Mouse (Mus musculus) midbrain, embryonic 11.5 days (tissue): ENCODE measurements at regions not wholly inside any gene's neighbourhood (a gene's known extent, or its start where the extent isn't known, plus 50 kb on each side); places are given as distances from the start of the nearest gene placed in this dataset.
"Not testable (repeated sequence)": the region's sequence is repeated elsewhere in the genome, so short reads cannot be mapped to it uniquely, and the experiment has no call there.

Source experiments
- ATAC-seq: fragments of 200-750 bp; cut with Nextera tagmentation; 2 replicates; pipeline ENCODE4 v1.8.0; 2017; ENCODE audit warnings: moderate TSS enrichment, moderate library complexity; ENCODE audit not compliant: low FRiP score
- DNase-seq: peaks from one replicate; pipeline ENCODE4 v3.0.0; 2015; ENCODE audit warnings: low spot score; ENCODE audit errors: missing footprints
- H3K27ac ChIP-seq: fragments of 300-500 bp; sonication (generic); 2 replicates; pipeline ENCODE4 v1.5.1; 2014; ENCODE audit warnings: low read depth, low read length
- H3K27me3 ChIP-seq: fragments of 300-500 bp; sonication (generic); 2 replicates; pipeline ENCODE4 v1.6.1; 2014; ENCODE audit warnings: mild to moderate bottlenecking, low read length, moderate library complexity, mixed read lengths; ENCODE audit not compliant: control insufficient read depth, insufficient read depth
- H3K36me3 ChIP-seq: fragments of 300-500 bp; sonication (generic); 2 replicates; pipeline ENCODE4 v1.6.1; 2014; ENCODE audit warnings: mild to moderate bottlenecking, low read length, moderate library complexity, mixed read lengths; ENCODE audit not compliant: control insufficient read depth, insufficient read depth
- H3K4me1 ChIP-seq: fragments of 300-500 bp; sonication (generic); 2 replicates; pipeline ENCODE4 v1.6.1; 2014; ENCODE audit warnings: low read length; ENCODE audit not compliant: control insufficient read depth, insufficient read depth
- H3K4me2 ChIP-seq: fragments of 300-500 bp; sonication (generic); 2 replicates; pipeline ENCODE4 v1.6.1; 2014; ENCODE audit warnings: mild to moderate bottlenecking, moderate library complexity
- H3K4me3 ChIP-seq: fragments of 300-500 bp; sonication (generic); 2 replicates; pipeline ENCODE4 v1.5.1; 2014; ENCODE audit warnings: low read depth, low read length
- H3K9ac ChIP-seq: fragments of 300-500 bp; sonication (generic); 2 replicates; pipeline ENCODE4 v1.6.1; 2014; ENCODE audit warnings: low read length
- H3K9me3 ChIP-seq: fragments of 300-500 bp; sonication (generic); 2 replicates; pipeline ENCODE4 v1.6.1; 2016; ENCODE audit warnings: low read length; ENCODE audit not compliant: control insufficient read depth
- WGBS: fragments of 180-500 bp; shearing (Covaris S2); extraction: QIAGEN DNeasy Blood & Tissue Kit; methylation state at CpG from one replicate; pipeline ENCODE4 v1.1.7; 2014; 5-methylcytosine and 5-hydroxymethylcytosine counted together

DNA sequence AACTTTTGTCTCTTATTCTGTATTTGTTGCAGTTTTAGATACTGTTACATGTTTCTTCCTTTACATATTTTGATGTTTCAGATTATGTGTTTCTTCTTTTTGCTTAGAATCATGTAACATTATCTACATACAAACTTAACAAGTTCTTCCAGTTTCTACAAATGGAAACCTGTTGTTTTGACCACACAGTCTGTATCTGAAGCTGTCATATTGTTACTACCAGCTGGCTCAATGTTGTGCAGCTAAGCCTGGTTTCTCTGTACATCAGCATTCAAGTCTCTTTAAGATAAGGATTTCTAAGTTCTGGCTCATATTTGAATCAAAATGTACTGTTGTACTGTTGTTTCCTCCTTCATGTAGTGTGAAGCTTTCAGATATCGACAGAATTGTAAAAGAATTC lies 65.4 kb upstream of the Vps41 start:
- H3K4me1 ChIP-seq: no peaks in the 10 kb centered on the region
- no peak overlapping the region for H3K27ac ChIP-seq
- WGBS: 95% methylated on average over 1 of the region's 1 CpGs
- no peaks in the 10 kb centered on the region for H3K27me3 ChIP-seq
- no peaks in the 10 kb centered on the region for H3K9me3 ChIP-seq
- no peak overlapping the region for H3K4me2 ChIP-seq
- ATAC-seq: no peak
- no peak overlapping the region for H3K9ac ChIP-seq
- no peak overlapping the region for H3K4me3 ChIP-seq
- H3K36me3 ChIP-seq: no peaks in the 10 kb centered on the region
- DNase-seq: no peak

DNA sequence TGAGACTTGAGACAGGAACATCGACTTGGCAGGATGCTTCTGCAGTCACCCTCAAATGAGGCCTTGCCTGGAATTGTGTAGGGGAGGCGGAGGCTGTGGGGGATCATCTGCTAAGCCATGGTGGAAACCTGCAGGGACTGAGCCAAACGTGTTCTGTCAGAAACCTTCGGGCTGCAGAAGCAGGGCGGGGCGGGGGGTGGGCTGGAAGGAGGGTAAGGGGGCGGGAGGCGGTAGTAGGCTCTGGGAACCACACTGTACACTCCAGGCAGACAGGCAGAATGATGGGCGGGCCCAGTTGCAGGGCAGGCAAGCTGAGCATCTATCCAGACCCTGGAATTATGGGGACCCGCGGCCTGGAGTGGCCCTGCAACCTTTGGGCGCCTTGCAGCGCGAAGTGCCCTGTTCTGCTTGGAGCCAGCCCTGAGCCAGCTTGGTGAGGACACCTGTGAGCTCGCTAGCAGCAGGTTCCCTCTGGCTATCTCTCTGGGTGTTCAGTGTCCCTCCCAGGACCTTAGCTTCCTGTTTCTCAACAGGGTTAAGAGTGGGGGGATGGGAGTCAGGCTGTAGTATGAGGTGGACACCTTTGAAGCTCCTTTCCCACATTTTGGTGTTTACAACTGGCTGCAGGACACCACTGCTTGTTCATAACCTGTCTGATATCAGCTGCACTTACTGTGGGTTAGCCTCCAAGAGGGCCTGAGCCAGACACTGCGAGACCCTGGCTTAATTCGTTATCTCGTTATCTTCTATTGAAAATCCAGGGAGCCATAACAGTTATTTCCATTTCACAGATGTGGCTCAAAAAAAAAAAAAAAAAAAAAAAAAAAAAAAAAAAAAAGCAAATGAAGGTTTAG lies 102.1 kb upstream of the Vps41 start:
- Histone ChIP-seq H3K4me2 (peak overlapping the region; percentile 19; the same call in 1 of the 2 replicates), H3K27ac (no peak overlapping the region), H3K4me1 (peaks cover 3% of the 10 kb centered on the region; the same call in 1 of the 2 replicates), H3K36me3 (no peaks in the 10 kb centered on the region), H3K9me3 (no peaks in the 10 kb centered on the region), H3K27me3 (no peaks in the 10 kb centered on the region), H3K4me3 (no peak overlapping the region), H3K9ac (no peak overlapping the region)
- peak; percentile 87 for DNase-seq
- 18% methylated on average over 18 of the region's 18 CpGs for WGBS
- peak; percentile 73 for ATAC-seq

DNA sequence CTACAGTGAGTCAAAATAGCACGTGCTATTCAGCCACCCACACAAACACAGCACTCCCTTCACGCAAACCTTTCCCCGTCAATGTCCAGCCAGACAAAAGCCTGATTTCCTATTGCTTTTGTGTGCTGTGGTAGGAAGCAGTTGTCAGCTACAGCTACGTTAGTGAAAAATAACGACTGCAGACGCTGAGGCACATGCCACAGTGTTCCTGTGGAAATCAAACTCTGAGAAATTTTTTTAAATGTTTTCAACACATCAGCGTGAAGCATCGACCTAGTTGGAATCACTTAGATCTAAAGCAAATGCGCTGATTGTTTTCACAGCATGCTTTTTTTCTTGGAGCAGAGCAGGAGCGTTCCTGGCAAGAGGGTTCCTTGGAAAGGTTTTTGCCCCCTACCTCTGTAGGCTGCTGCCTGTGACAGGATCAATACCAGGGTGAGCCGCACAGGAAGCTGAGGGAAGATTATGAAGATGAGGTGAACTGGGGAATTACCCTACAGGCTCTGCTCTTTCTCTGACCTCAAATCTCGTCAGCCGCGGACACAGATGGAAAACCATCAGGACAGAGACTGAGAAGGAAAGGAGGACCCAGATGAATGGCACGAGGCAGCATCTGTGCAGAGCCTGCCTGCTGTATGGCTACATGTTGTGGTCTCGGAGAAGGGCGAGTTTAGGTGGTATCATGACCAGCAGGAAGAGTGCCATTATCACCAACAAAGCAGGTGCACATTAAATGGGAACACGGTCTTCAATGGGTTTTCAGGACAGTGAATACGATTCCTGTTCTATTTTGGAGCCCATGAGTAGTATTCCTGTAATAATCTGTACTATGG lies 136.2 kb upstream of the Vps41 start:
- H3K9me3 ChIP-seq: no peaks in the 10 kb centered on the region
- no peaks in the 10 kb centered on the region; the same call in 1 of the 2 replicates for H3K27me3 ChIP-seq
- peak; percentile 87 for DNase-seq
- ATAC-seq: 0 out of 2 replicates have a peak, but pooled peaks have one; percentile 42
- 38% methylated on average over 19 of the region's 19 CpGs for WGBS
- H3K36me3 ChIP-seq: no peaks in the 10 kb centered on the region
- H3K4me2 ChIP-seq: peak overlapping the region; percentile 5; the same call in 1 of the 2 replicates
- no peak overlapping the region for H3K9ac ChIP-seq
- H3K27ac ChIP-seq: no peak overlapping the region
- no peak overlapping the region for H3K4me3 ChIP-seq
- peaks cover 8% of the 10 kb centered on the region for H3K4me1 ChIP-seq

DNA sequence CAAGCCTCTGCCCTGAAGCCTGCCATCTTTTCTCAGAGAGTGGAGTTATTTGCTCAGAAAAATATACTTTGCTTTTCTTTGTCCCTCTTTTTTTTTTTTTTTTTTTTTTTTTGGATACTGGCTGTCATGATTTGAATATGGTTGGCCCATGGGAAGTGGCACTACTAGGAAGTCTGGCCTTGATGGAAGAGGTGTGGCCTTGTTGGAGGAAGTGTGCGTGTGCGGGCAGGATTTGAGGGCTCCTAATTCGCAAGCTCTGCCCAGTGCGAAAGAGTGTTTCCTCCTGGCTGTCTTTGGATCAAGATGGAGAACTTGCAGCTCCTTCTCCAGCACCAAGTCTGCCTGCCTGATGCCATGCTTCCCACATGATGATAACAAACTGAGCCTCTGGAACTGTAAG lies 141.1 kb upstream of the Vps41 start:
- Histone ChIP-seq H3K4me3 (no peak overlapping the region), H3K9ac (no peak overlapping the region), H3K4me1 (peaks cover 15% of the 10 kb centered on the region), H3K4me2 (no peak overlapping the region), H3K27me3 (no peaks in the 10 kb centered on the region; the same call in 1 of the 2 replicates), H3K36me3 (no peaks in the 10 kb centered on the region), H3K27ac (no peak overlapping the region), H3K9me3 (no peaks in the 10 kb centered on the region)
- ATAC-seq: peak; percentile 33; the same call in 1 of the 2 replicates
- WGBS: 42% methylated on average over 4 of the region's 4 CpGs
- DNase-seq: no peak

DNA sequence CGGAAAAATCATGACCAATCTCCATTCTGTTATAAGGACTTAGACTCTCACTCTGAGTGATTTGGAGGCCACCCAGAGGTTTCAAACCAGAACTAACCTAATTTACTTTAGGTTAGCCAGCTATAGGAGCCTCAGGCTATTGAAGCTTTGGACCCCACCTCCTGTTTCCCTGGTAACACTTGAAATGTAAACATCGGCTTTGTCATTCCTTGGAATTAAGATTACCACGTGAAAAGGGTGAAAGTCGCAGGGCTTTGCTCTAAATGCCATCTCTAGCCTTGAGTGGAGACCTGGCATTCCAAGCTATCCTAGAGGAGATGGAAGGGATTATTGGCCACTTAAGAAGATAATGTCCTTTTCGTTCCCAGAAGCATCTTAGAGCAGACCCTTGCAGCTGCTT lies 141.5 kb upstream of the Vps41 start:
- Histone ChIP-seq H3K4me3 (no peak overlapping the region), H3K4me1 (peaks cover 12% of the 10 kb centered on the region), H3K9ac (no peak overlapping the region), H3K9me3 (no peaks in the 10 kb centered on the region), H3K4me2 (no peak overlapping the region), H3K27me3 (no peaks in the 10 kb centered on the region; the same call in 1 of the 2 replicates), H3K36me3 (no peaks in the 10 kb centered on the region), H3K27ac (no peak overlapping the region)
- peak; percentile 93 for ATAC-seq
- peak; percentile 95 for DNase-seq
- WGBS: 2% methylated on average over 5 of the region's 5 CpGs

DNA sequence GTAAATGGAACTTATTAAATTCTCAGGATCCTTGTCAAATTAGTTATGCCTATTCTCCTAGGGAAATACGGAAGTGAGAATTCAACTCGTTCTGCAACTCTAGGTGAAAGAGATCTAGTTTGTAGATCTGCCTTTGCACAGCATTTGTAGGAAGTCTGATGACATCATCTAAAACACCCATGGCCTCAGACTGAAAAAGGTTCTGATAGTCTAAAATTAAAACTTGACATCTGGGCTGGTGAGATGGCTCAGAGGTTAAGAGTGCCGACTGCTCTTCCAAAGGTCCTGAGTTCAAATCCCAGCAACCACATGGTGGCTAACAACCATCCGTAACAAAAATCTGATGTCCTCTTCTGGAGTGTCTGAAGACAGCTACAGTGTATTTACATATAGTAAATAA lies 144.5 kb upstream of the Pou6f2 start:
- H3K27ac ChIP-seq: not testable (repeated sequence)
- 92% methylated on average over 4 of the region's 4 CpGs for WGBS

DNA sequence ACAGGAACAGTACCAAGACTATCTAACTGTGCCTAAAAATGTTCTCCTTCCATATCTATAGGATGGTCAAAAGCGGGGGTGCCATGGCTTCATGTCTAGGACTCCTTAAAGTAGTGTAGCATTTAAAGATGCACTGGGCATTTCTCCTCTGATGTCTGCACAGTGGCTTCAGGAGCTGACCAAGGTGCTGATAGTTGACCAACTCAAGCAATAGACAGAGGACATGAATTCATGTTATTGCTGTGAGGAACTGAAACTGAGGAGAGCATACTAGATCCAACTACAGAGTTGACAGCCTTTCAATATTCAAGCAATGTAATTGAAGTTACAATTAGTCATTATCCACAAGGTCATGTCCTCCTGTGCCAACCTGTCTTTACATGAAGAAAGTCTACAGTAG lies 133.0 kb upstream of the Pou6f2 start:
- H3K27me3 ChIP-seq: no peaks in the 10 kb centered on the region
- no peaks in the 10 kb centered on the region for H3K4me1 ChIP-seq
- DNase-seq: no peak
- ATAC-seq: no peak
- no peak overlapping the region for H3K4me2 ChIP-seq
- WGBS: 65% methylated on average over 1 of the region's 1 CpGs
- no peak overlapping the region for H3K9ac ChIP-seq
- H3K9me3 ChIP-seq: no peaks in the 10 kb centered on the region
- H3K27ac ChIP-seq: no peak overlapping the region
- H3K36me3 ChIP-seq: no peaks in the 10 kb centered on the region
- H3K4me3 ChIP-seq: no peak overlapping the region

More for the DNA sequence above, 144.5 kb upstream of the Pou6f2 start:
- not testable (repeated sequence) for H3K4me1 ChIP-seq, H3K4me2 ChIP-seq, H3K9me3 ChIP-seq, ATAC-seq, H3K36me3 ChIP-seq, H3K27me3 ChIP-seq, H3K4me3 ChIP-seq, H3K9ac ChIP-seq, DNase-seq

DNA sequence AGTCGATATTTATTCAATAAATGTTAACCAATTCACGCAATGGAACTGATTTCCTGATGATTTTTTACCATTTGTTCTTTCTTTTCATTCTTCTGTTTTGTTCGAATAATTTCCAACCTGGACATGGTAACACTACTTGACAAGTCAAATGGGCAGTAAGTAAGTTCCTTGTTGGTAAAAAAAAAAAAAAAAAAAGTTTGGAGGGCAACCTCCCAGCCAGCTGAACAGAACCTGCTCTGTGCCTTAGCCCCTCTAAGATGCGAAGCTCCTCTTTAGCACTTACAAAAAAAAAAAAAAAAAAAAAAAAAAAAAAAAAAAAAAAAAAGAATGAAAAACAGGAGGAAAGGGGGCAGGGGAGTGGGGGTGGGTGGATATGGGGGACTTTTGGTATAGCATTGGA lies 100.7 kb upstream of the Pou6f2 start:
- H3K4me3 ChIP-seq: no peak overlapping the region

More for the DNA sequence above, 100.7 kb upstream of the Pou6f2 start:
- peaks cover 6% of the 10 kb centered on the region for H3K4me1 ChIP-seq
- no peaks in the 10 kb centered on the region; the same call in 1 of the 2 replicates for H3K9me3 ChIP-seq
- peak; percentile 87 for DNase-seq
- peak overlapping the region; percentile 30 for H3K4me2 ChIP-seq
- ATAC-seq: peak; percentile 60; the same call in 1 of the 2 replicates
- 23% methylated on average over 4 of the region's 4 CpGs for WGBS
- no peak overlapping the region for H3K27ac ChIP-seq
- H3K36me3 ChIP-seq: no peaks in the 10 kb centered on the region
- H3K9ac ChIP-seq: no peak overlapping the region
- no peaks in the 10 kb centered on the region for H3K27me3 ChIP-seq
